Mouse (Mus musculus) adrenal gland, postnatal 10 days (tissue): ENCODE measurements at regions not wholly inside any gene's neighbourhood (a gene's known extent, or its start where the extent isn't known, plus 50 kb on each side); places are given as distances from the start of the nearest gene placed in this dataset.

Experiments
- DNase-seq: peaks from one replicate; pipeline ENCODE4 v3.0.0; 2021; ENCODE audit warnings: mixed read lengths

DNA sequence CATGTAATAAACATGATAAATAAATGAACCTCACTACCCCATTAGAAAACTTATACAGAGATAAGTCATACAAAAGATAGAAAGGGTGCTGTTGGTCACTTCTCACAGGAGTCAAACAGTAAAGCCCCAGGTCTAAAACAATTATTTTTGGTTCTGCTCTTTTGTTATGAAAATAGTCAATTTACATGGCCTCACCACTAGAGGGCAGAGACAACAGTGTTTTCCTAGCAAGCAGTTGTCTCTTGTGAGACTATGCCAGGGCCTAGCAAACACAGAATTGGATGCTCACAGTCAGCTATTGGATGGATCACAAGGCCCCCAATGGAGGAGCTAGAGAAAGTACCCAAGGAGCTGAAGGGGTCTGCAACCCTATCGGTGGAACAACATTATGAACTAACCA lies 96.3 kb upstream of the 4930550L24Rik start:
- peak; percentile 1 for DNase-seq
